Mouse (Mus musculus) hindlimb bud, embryonic 11.5 days (tissue): ENCODE results near the gene Limch1.

Experiments used
- DNase-seq: peaks from one replicate; pipeline ENCODE4 v3.0.0-alpha.2; 2012; ENCODE audit warnings: low read depth, low spot score; ENCODE audit errors: extremely low spot score

Gene Limch1

DNA sequence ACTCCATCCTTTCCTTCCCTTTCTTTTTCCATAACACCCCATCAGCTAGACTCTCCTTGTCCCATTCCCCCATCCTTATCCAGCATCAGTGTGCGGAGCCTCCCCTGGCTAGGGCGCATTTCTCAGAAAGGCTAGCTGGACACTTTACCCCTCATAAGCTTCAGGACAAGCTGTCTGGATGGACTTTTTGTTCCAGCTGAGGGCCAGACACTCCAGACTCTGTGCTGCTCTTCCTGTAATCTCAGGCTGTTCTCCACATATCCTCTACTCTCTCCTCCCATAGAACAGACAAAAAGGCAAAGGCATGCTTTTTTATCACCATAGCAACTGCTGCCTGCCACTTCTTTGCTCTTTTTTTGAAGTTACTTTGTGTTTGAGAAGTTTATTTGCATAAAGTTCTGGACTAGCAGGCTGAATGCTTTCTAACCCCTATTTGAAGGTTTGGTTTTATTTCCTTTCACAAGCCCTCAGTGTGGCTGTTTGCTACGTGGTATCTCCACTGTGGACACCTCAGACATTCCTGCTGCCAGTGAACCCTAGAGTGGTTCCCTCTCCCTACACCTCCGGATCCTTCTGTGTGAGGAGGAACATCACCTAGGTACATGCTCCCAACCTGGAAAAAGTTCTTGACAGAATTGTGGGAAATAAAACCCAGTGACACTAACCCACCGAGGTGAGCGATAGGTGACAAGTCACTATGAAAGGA, 77.0 kb downstream of the Limch1 start:
- no peak for DNase-seq

DNA sequence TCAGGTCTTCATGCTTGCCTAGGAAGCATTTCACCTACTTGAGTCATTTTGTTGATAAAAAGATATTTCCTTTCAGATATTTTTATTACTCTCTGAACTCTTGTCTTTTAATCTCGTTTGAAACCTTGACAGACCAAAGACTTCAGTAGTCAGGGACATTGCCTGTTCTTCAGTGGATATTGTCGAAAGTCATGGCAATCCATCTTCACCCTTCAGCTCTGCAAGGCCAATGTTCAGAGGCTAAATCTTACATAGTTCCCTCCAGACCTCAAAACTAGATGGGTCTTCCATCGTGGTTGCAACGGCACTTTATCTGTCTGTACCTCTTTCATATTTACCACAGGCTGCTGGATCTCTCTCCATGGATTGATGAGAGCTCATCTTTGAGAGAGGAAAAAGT, 80.0 kb downstream of the Limch1 start:
- no peak for DNase-seq

DNA sequence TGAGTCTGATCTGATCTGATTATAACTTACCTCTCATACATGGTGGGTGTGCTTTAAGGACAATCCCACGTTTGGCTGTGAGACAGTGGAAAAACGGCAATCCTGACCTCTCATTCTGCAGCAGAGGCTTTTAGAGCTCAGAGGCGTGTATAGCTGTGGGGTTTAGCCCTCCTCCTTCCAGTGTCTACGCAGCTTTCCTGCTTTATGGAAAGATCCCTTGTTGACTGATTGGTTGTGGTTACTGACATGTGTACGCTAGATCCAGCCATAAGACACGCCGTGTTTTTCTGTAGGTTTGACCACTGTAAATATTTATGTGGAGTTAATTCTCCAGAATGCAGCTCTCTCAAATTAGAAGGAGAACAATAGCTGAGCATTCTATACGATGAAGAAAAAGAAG, 81.2 kb downstream of the Limch1 start:
- no peak for DNase-seq

DNA sequence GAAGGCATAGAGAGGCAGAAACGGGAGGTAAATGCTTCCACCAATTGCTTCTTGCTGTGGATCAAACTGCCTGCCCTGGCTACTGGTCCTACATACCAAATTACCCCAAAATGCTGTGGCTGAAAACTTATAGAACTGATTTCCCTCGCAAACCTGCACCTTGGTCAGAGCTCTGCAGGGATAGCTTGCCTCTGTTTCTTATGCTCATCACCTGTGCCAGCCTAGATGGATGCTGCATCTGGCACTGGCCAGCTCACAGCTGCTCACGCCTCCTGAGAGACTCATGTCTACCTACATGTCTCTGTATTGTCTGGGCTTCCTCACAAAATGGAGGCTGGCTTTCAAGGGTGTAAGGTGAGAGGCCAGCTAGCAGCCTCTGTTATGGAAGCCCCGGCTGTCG, 83.9 kb downstream of the Limch1 start:
- DNase-seq, result no peak

DNA sequence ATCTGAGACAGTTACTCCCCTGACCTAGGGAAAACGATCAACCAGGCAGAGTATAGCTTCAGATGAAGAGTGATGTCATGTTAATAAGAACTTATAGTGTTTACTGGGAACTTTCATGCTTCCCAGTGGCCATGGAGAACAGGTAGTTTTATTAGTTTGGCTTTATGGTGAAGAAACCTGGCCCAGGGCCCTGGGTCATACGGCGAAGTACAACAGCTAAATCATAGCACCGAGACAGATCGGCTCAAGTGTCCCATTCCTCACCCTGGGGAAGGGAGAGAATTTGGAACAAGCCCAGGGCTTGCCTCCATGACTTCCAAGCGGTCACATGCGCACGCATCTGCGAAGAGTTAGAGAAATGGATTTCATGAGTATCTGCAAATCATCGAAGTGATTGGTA, 84.6 kb downstream of the Limch1 start:
- DNase-seq, result no peak

DNA sequence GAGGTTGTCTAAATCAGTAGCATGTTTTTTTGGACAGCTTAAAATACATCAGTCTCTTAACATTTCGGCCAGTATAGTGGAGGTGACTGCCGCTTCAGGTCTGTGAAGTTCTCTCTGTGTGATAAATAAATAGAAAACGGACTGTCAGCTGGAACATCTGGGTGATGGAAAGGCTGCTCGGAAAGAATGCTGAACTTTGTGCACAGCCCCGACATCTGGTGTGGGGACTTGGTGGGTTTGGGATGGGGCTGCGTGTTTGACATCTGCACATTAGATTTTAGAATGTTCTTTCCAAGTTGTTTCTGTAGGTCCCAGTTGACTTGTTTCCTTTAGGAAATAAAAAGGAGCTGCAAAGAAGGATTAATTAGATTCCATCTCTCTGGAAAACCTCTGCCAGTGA, 89.1 kb downstream of the Limch1 start:
- DNase-seq, result no peak

DNA sequence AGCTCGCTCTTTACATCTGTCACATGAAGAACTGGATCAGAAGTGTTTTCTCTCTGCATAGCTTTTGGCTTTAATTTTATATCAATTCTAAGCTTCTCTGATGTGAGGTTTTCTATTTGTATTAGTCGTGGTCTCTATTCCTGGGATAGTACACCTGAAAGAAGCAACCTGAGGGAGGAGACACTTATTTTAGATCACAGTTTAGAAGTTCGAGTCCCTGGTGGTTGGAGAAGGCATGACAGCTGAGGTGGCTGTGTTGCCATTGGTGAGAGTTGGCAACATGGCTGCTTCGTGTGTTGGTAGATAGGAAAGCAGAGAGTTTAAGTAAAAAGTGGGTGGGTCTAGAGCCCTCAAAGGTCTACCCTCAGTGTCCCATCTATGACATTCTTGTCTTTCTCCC, 91.3 kb downstream of the Limch1 start:
- DNase-seq, result no peak

DNA sequence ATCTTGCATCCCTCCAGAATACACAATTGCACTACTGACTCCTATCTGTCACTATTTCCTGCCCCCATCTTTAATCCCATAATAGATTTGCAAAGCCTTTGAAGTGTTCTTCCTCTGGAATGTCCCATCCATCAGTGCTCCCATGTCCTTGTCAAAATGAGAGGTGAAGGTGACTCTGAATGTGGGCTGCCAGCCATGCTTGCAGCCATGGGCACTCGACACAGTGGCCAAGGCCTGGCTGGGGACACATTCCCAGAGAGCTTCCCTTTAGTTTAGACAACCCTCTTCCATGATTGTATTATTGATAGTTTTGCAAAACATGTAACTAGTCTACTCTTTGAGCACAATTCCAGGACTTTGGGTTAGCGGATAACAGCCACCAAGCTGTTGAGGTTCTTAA, 96.3 kb downstream of the Limch1 start:
- DNase-seq, result no peak

DNA sequence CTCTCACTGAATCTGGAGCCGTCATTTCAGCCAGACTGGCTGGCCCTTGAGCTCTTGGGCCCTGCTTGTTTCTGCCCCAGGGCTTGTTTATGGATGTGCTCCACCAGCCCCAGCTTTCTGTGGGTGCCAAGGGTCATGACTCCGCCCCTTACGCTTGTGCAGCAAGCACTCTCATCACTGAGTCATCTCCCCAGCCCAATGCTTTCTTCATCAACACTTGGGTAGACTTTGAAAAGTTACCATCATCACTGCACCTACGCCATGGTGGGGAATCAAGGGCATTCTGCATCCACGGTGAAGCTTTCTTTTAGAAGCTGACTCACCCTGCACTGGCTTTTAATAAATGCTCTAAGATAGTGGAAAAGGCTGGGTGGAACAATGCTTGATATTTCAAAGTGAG, 97.1 kb downstream of the Limch1 start:
- no peak for DNase-seq

DNA sequence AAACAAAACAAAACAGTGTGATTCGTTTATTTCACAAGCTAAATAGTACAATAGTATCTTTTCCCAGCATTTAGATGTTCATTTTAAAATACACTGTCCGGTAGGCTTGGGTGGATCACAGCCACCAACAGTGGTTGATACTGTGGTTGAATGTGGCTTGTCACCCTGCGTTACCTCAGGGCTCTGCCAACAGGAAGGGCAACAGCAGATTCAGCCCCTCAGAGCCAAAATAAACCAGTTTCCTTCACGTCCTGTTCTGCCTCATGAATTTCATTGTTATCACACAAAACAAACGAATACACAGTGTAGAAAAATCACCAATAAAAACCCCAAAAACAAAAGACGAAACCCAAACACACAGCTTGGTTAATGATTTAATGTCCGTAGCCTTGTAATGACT, 102.5 kb downstream of the Limch1 start:
- DNase-seq, result no peak

DNA sequence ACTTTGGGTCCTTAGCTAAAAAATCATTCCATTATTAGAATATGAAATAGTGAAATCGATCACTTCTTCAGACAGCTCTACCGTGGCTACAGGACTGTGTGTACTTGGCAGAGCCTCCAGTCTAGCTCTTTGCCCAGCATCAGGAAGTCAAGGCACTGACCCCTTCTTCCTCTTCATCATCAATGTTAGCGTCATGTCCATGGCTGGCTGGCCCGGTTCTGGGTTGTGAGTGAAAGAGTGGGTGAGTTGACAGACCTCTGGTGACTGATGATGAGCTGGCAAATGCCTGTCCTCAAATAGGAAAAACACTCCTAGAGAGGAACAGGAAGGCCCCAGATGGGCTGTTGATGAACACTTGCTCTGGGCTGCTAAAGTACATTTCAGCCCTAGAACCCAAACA, 103.5 kb downstream of the Limch1 start:
- DNase-seq, result no peak

DNA sequence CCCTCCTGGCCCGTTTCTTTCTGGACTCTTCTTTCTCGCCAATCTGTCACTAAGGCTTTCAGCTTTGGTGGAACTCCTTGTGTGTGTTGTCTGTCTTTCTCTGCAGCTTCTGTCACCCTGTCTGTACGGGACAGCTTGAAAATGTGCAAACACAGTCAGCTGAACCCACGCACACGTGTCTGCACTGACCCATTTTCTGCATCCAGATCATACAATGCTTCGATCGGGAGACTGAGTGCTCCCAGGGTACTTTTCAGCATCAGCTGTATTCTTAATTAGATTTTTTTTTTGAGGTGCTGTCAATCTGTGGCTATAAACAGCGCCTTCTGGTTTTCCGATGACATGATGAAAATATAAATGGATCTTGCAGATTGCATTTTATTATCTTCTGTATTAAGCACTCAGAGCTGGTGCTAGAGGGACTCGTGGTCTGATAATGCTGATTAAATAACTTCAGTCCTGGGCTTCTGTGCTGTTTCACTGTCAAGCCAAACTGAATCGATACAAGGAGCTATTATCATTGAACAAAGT, 105.2 kb downstream of the Limch1 start:
- DNase-seq, result no peak

DNA sequence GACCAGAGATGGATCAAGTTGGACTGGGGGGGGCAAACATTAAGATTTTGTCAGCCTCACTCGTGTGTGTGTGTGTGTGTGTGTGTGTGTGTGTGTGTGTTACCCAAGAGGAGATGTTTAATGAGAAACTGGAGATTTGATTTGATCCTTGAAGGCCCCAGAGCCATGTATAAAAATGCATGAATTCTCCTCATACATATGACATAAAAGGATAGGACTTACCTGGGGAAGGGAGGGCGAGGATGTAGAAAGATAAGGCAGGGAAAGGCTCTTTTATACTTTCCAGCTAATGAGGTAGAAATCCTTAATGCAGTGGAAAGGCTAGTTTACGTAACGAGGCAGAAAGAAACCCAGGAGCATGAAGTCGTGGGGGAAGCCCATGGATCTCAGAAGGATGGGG, 106.1 kb downstream of the Limch1 start:
- no peak for DNase-seq

DNA sequence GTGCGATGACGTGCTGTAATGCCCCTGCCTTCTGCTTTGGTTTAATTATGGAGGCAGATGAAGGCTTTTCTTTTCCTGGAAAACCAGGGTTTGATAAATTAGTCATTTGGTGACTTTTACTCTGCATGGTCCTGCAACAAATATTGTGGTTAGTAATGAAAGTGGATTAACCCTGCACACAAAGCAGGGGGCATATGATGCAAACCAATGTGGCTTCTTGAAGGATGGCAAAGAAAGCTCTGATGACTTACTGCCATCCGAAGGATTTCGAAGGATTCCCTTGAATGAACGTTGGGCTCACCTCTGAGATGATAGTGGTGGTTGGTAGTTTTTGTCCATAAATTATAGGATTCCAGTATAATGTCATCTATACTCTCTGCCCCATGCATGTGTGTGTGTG, 108.6 kb downstream of the Limch1 start:
- no peak for DNase-seq

DNA sequence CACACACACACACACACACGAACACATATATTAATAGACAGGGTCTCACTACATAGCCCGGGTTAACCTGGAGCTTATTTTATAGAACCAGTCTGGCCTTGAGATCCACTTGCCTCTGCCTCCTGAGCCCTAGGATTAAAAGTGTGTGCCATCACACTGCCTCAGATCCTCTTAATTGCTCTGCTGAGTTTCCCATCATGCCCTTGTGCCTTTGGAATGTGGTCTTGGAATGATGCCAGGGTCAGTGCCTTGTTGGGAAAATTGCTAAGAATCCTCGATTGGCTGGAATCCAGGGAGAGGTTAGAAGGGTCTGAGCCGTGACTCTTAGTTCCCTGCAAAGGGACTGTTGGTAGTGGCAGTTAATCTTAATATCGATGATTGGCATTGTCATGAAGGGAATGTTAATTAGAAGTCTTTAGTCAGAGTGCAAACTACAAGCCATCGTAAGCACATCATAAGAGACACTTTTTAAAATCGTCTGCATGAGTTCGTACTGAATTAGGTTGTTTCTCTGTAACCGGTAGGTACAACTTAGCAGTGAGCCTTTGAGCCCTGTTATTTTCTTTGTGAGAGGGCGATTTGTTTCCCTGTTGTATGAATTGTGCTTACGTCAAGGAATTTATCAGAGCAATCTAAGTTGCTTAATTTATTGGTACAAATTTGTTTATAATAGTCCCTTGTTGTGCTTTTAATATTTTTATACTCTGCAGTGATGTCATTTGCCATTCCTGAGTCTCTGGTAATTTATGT, 109.9 kb downstream of the Limch1 start:
- no peak for DNase-seq

DNA sequence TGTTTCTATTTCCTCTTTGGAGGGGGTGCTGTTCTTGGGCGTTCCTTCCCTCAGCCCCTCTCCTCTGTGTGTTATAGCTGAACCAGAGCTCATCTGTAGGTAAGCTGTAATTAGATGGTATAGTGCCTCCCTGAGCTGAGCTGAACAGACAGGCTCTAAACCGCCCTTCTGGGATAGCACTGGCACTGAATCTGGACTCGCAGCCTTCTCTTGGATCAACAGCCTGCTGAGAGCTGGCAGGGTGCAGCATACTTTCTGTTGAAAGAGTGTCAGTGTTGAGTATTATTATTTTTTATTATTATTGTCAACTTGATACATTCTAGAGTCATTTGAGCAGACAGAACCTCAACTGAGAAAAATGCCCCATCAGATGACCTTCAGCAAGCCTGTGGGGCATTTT, 113.9 kb downstream of the Limch1 start:
- no peak for DNase-seq

DNA sequence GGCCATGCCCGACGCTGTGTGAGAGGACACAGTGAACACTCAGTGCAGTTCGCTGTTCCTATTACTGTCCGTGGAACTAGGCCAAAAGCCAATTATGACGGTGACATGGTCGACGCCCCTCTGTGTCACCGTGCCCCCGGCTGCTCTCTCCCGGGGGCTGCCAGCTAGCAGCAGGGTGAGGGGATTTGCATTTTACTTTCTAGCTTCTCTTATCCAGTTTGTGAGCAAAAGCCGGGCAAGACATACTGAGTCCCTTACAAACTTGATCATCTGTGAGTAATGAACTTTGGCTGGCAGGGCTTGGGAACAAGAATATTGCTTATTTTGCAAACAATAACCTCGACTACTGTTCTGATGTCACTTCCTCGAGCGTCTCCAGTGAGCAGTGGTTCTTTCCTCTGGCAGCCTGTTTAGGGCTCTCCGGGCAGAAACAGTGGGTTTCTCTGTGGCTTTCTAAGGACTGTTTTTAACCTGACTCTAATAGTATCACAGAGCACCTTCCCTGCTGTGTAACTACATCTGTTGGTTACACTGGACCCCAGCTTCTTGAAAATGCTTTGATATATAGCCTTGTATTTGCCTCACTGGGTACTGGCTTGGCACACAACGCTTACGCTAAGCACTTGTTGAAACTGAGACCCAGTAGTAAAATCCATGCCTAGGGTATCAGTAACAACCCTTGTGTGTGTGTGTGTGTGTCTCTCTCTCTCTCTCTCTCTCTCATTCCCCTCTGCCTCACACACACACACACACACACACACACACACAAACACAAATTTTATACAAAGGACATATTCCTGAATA, 115.8 kb downstream of the Limch1 start:
- DNase-seq, result no peak

DNA sequence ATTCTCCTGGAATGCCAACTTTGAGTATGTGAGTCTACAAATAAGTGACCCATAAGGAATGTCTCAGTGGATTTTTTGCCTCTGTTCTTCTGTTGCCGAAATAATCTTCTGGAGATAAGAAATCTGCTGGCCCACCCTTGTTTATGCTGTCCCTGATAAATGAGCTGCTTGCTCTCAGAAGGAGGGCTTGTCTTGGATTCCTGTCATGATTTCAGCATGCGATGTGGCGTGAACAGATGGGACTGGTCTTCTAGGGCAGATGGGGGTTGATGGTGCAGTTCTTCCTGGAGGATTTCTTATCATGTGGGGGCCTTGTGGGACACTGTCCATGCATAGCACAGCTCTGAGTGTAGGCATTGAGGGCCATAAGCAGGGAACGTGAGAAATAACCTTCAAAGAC, 116.5 kb downstream of the Limch1 start:
- no peak for DNase-seq

DNA sequence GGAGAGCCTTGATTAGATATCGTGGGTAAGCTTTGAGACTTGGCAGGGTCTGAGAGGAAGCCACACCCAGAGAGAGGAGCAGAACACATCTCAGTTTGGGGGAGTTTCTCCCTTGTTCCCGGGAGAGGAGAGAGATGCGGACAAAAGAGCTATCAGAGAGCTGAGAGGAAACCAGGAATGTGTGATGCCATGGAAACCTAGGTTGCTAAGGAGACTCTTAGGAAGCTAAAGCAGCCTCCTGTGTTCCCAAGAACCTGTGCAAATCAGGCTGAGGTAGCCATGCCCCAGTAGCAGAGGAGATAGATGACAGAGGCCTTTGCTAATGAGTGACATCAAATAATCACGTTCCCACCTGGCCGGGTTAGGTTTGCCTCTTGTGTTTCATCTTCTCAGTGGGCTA, 119.6 kb downstream of the Limch1 start:
- no peak for DNase-seq

DNA sequence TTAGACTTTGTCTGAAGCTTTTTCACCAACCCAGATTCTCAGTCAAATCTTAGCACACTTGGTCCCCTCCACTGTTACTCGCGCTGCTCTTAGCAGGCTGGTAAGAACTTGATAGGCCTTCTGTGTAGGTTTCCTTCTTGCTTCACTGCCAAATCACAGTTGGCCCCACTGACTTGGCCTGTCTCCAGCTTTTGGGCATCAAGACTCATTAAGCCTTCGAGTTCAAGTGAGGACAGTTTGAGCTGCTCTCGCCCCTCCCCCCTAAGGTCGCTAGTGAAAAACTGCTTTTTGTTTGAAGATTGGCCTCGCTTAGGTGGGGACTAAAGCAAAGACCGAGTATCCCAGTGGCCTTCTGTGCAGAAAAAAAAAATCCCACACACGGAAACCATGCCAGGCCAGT, 120.4 kb downstream of the Limch1 start:
- no peak for DNase-seq

DNA sequence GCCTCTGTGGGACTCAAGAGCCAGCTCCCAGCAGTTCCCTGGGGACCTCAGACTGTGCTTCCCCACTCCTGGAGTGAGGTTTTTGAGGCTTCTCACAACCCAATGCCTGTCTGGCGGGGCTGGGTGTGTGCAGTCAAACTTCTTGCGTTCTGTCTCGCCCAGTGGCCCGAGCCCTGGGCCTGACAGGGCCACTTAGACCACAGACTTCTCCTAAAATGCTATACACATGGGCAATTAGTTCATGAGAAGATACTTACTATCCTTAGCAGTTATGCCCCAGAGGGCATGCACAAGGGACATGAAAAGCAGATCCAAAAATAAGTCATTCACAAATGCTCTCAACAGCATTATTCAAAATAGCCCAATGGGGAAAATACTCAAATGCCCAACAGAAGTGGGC, 123.9 kb downstream of the Limch1 start:
- no peak for DNase-seq

DNA sequence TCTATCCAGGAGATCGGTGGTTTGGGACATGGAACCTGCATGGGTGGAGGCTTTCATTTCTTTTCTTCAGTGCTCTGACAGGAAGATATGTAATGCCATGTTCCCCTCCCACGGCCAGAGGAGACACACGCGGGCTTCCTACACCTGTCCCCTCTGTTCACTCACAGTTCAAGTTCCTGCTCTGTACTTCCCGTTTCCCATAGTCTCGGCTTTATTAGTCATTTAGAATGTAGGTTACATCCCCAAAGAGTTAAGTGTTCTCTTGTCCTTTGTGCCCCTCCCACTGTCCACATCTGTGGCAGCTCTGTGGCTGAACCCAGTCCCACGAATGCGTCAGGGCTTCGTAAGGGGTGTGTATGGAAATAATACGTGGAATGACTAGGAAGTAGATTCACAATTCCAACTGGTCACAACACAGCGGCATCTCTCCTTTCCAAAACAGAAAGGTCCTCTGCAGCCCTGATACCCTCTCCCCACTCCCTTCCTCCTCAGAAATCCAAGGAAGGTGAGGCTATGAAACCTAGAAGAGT, 126.0 kb downstream of the Limch1 start:
- no peak for DNase-seq
